Mouse (Mus musculus): Measurements from ENCODE around the gene Cadps2. TPM values are rescaled to one million over a fixed set of nuclear protein-coding genes. Genes with fewer than 3 reads are reported as not detected.

Gene Cadps2
- total and polyA plus RNA-seq, 3 experiments, result 0.87 TPM; not detected in 2

GRCm38 (mm10) chr6:23572401-23572800 lies 266.8 kb downstream of the Cadps2 start:
- DNase-seq (ENCODE audit: low spot score), result no peak
- TF ChIP-seq POLR2AphosphoS5 (IDR thresholded peaks at IDR 0.05; ENCODE audit: insufficient replicate concordance, low read depth, low read length) (no peak), GATA2 (IDR thresholded peaks at IDR 0.05; ENCODE audit: borderline replicate concordance, low read depth, low read length) (no peak)
- Histone ChIP-seq H3K4me3 (ENCODE audit: low read depth, low read length) (no peak overlapping the region), H3K9me3 (replicated peaks) (no peaks in the 10 kb centered on the region), H3K4me1 (ENCODE audit: insufficient read depth, low read depth, low read length) (no peaks in the 10 kb centered on the region), H3K27me3 (ENCODE audit: insufficient read depth, low read length) (no peaks in the 10 kb centered on the region), H3K36me3 (replicated peaks) (no peaks in the 10 kb centered on the region)
- ATAC-seq (ENCODE audit: extremely low read depth, insufficient number of reproducible peaks, low FRiP score, poor library complexity, severe bottlenecking), result no peak

- no peak for ATAC-seq (ENCODE audit: extremely low read depth, insufficient number of reproducible peaks, low FRiP score, poor library complexity, severe bottlenecking)
- TF ChIP-seq GATA2 (IDR thresholded peaks at IDR 0.05; ENCODE audit: borderline replicate concordance, low read depth, low read length) (no peak), CTCF (IDR thresholded peaks at IDR 0.05; ENCODE audit: low read depth, low read length) (no peak), TAL1 (conservative IDR thresholded peaks at IDR 0.05; ENCODE audit: low read depth, low read length) (no peak), GATA1 (IDR thresholded peaks at IDR 0.05; ENCODE audit: borderline replicate concordance, low read length) (no peak), POLR2AphosphoS5 (IDR thresholded peaks at IDR 0.05; ENCODE audit: insufficient replicate concordance, low read depth, low read length) (no peak)
- Histone ChIP-seq H3K36me3 (replicated peaks) (no peaks in the 10 kb centered on the region), H3K27me3 (ENCODE audit: insufficient read depth, low read length) (no peaks in the 10 kb centered on the region), H3K4me1 (ENCODE audit: insufficient read depth, low read depth, low read length) (no peaks in the 10 kb centered on the region), H3K4me3 (ENCODE audit: low read depth, low read length) (no peak overlapping the region), H3K9me3 (replicated peaks) (no peaks in the 10 kb centered on the region)
- no peak for DNase-seq (ENCODE audit: low spot score)
Measured at GRCm38 (mm10) chr6:23569686-23570085, 269.5 kb downstream of the Cadps2 start.

- DNase-seq (ENCODE audit: low spot score), result no peak
- H3K9me3 ChIP-seq (replicated peaks), result no peaks in the 10 kb centered on the region
Measured at GRCm38 (mm10) chr6:23568688-23569087, 270.5 kb downstream of the Cadps2 start.

GRCm38 (mm10) chr6:23567651-23568050 lies 271.6 kb downstream of the Cadps2 start:
- DNase-seq (ENCODE audit: low spot score) (no peak), ATAC-seq (ENCODE audit: extremely low read depth, insufficient number of reproducible peaks, low FRiP score, poor library complexity, severe bottlenecking) (no peak)
- no peaks in the 10 kb centered on the region for H3K4me1 ChIP-seq (ENCODE audit: insufficient read depth, low read depth, low read length)
- H3K27me3 ChIP-seq (ENCODE audit: insufficient read depth, low read length), result no peaks in the 10 kb centered on the region
- TF ChIP-seq GATA1 (IDR thresholded peaks at IDR 0.05; ENCODE audit: borderline replicate concordance, low read length) (no peak), TAL1 (conservative IDR thresholded peaks at IDR 0.05; ENCODE audit: low read depth, low read length) (no peak), CTCF (IDR thresholded peaks at IDR 0.05; ENCODE audit: low read depth, low read length) (no peak), GATA2 (IDR thresholded peaks at IDR 0.05; ENCODE audit: borderline replicate concordance, low read depth, low read length) (no peak), POLR2AphosphoS5 (IDR thresholded peaks at IDR 0.05; ENCODE audit: insufficient replicate concordance, low read depth, low read length) (no peak)
- no peak overlapping the region for H3K4me3 ChIP-seq (ENCODE audit: low read depth, low read length)
- H3K9me3 ChIP-seq (replicated peaks), result no peaks in the 10 kb centered on the region
- H3K36me3 ChIP-seq (replicated peaks), result no peaks in the 10 kb centered on the region

More at GRCm38 (mm10) chr6:23568688-23569087, 270.5 kb downstream of the Cadps2 start:
- ATAC-seq (ENCODE audit: extremely low read depth, insufficient number of reproducible peaks, low FRiP score, poor library complexity, severe bottlenecking), result no peak
- H3K4me1 ChIP-seq (ENCODE audit: insufficient read depth, low read depth, low read length), result no peaks in the 10 kb centered on the region
- H3K36me3 ChIP-seq (replicated peaks), result no peaks in the 10 kb centered on the region
- H3K4me3 ChIP-seq (ENCODE audit: low read depth, low read length), result no peak overlapping the region
- TF ChIP-seq TAL1 (conservative IDR thresholded peaks at IDR 0.05; ENCODE audit: low read depth, low read length), result no peak
- TF ChIP-seq POLR2AphosphoS5 (IDR thresholded peaks at IDR 0.05; ENCODE audit: insufficient replicate concordance, low read depth, low read length), result no peak
- no peak for TF ChIP-seq CTCF (IDR thresholded peaks at IDR 0.05; ENCODE audit: low read depth, low read length)
- no peak for TF ChIP-seq GATA2 (IDR thresholded peaks at IDR 0.05; ENCODE audit: borderline replicate concordance, low read depth, low read length)
- TF ChIP-seq GATA1 (IDR thresholded peaks at IDR 0.05; ENCODE audit: borderline replicate concordance, low read length), result no peak
- no peaks in the 10 kb centered on the region for H3K27me3 ChIP-seq (ENCODE audit: insufficient read depth, low read length)

GRCm38 (mm10) chr6:23549874-23550273 lies 289.3 kb downstream of the Cadps2 start:
- no peak for TF ChIP-seq CTCF (IDR thresholded peaks at IDR 0.05; ENCODE audit: low read depth, low read length)
- TF ChIP-seq GATA2 (IDR thresholded peaks at IDR 0.05; ENCODE audit: borderline replicate concordance, low read depth, low read length), result no peak
- no peak for TF ChIP-seq POLR2AphosphoS5 (IDR thresholded peaks at IDR 0.05; ENCODE audit: insufficient replicate concordance, low read depth, low read length)
- no peak for TF ChIP-seq GATA1 (IDR thresholded peaks at IDR 0.05; ENCODE audit: borderline replicate concordance, low read length)
- no peak for TF ChIP-seq TAL1 (conservative IDR thresholded peaks at IDR 0.05; ENCODE audit: low read depth, low read length)
- Histone ChIP-seq H3K9me3 (replicated peaks) (no peaks in the 10 kb centered on the region), H3K36me3 (replicated peaks) (no peaks in the 10 kb centered on the region), H3K27me3 (ENCODE audit: insufficient read depth, low read length) (no peaks in the 10 kb centered on the region), H3K4me3 (ENCODE audit: low read depth, low read length) (no peak overlapping the region), H3K4me1 (ENCODE audit: insufficient read depth, low read depth, low read length) (no peaks in the 10 kb centered on the region)
- ATAC-seq (ENCODE audit: extremely low read depth, insufficient number of reproducible peaks, low FRiP score, poor library complexity, severe bottlenecking) (no peak), DNase-seq (ENCODE audit: low spot score) (no peak)

GRCm38 (mm10) chr6:23523710-23524109 lies 315.5 kb downstream of the Cadps2 start:
- H3K4me3 ChIP-seq (ENCODE audit: low read depth, low read length), result no peak overlapping the region
- H3K27me3 ChIP-seq (ENCODE audit: insufficient read depth, low read length), result no peaks in the 10 kb centered on the region
- no peaks in the 10 kb centered on the region for H3K4me1 ChIP-seq (ENCODE audit: insufficient read depth, low read depth, low read length)
- no peak for DNase-seq (ENCODE audit: low spot score)
- no peak for ATAC-seq (ENCODE audit: extremely low read depth, insufficient number of reproducible peaks, low FRiP score, poor library complexity, severe bottlenecking)
- no peaks in the 10 kb centered on the region for H3K36me3 ChIP-seq (replicated peaks)
- no peaks in the 10 kb centered on the region for H3K9me3 ChIP-seq (replicated peaks)
- TF ChIP-seq CTCF (IDR thresholded peaks at IDR 0.05; ENCODE audit: low read depth, low read length) (no peak), GATA2 (IDR thresholded peaks at IDR 0.05; ENCODE audit: borderline replicate concordance, low read depth, low read length) (no peak), GATA1 (IDR thresholded peaks at IDR 0.05; ENCODE audit: borderline replicate concordance, low read length) (no peak), TAL1 (conservative IDR thresholded peaks at IDR 0.05; ENCODE audit: low read depth, low read length) (no peak), POLR2AphosphoS5 (IDR thresholded peaks at IDR 0.05; ENCODE audit: insufficient replicate concordance, low read depth, low read length) (no peak)
